Mouse (Mus musculus): Measurements from ENCODE around the gene Oscar.

Gene Oscar

GRCm38 (mm10) chr7:3616057-3616388 is at the start of gene Oscar:
Oscar (minus strand) TSS chr7:3616157.
- no peak for DNase-seq

GRCm38 (mm10) chr7:3665215-3666114 is 49.5 kb upstream of the Oscar start, which contains the start of gene Leng1:
Leng1 (minus strand) TSS chr7:3665840.
- DNase-seq: peak; percentile 95

GRCm38 (mm10) chr7:3664524-3665214 is 48.7 kb upstream of the Oscar start:
- no peak for DNase-seq

- DNase-seq: no peak
Measured at GRCm38 (mm10) chr7:3658578-3658977, 42.6 kb upstream of the Oscar start.

- DNase-seq: no peak
Measured at GRCm38 (mm10) chr7:3656966-3657365, 41.0 kb upstream of the Oscar start.

GRCm38 (mm10) chr7:3646641-3647040 is 30.7 kb upstream of the Oscar start:
- DNase-seq: no peak

- DNase-seq: no peak
Measured at GRCm38 (mm10) chr7:3646188-3646587, 30.2 kb upstream of the Oscar start.

- no peak for DNase-seq
Measured at GRCm38 (mm10) chr7:3645488-3646025, 29.6 kb upstream of the Oscar start.

- peak; percentile 98 for DNase-seq
Measured at GRCm38 (mm10) chr7:3644672-3645487, 28.9 kb upstream of the Oscar start, which contains the start of gene Cnot3. Cnot3 (plus strand) TSS chr7:3645268.

- no peak for DNase-seq
Measured at GRCm38 (mm10) chr7:3644348-3644671, 28.4 kb upstream of the Oscar start.

GRCm38 (mm10) chr7:3643843-3644242 is 27.9 kb upstream of the Oscar start:
- no peak for DNase-seq

GRCm38 (mm10) chr7:3643412-3643811 is 27.5 kb upstream of the Oscar start:
- no peak for DNase-seq

- no peak for DNase-seq
Measured at GRCm38 (mm10) chr7:3630478-3630815, 14.5 kb upstream of the Oscar start.

GRCm38 (mm10) chr7:3629543-3630477 is 13.9 kb upstream of the Oscar start, which contains the start of the genes Tfpt and Prpf31:
Tfpt (minus strand) TSS chr7:3629929.
Prpf31 (plus strand) TSS chr7:3629985.
- DNase-seq: peak; percentile 94

GRCm38 (mm10) chr7:3629030-3629429 is 13.1 kb upstream of the Oscar start:
- peak; percentile 40 for DNase-seq

GRCm38 (mm10) chr7:3617242-3617995 is 1.5 kb upstream of the Oscar start, which contains the start of gene Ndufa3:
Ndufa3 (plus strand) TSS chr7:3617373.
- DNase-seq: peak; percentile 85

- DNase-seq: no peak
Measured at GRCm38 (mm10) chr7:3616389-3617241, 658 bp upstream of the Oscar start.

GRCm38 (mm10) chr7:3614021-3614420 is 1.9 kb downstream of the Oscar start:
- DNase-seq: no peak

GRCm38 (mm10) chr7:3611006-3611405 is 5.0 kb downstream of the Oscar start:
- no peak for DNase-seq

GRCm38 (mm10) chr7:3610437-3610836 is 5.5 kb downstream of the Oscar start:
- DNase-seq: no peak
